Mouse (Mus musculus) thymus, adult 2 months (tissue): ENCODE results near the gene Msi1.

ENCODE experiments used
- CTCF ChIP-seq: fragments of 200-500 bp; IDR thresholded peaks from 2 replicates; pipeline ENCODE4 v1.5.1; 2012; ENCODE audit warnings: mild to moderate bottlenecking, control low read depth, low read length, moderate library complexity, borderline replicate concordance; ENCODE audit not compliant: control insufficient read depth, poor library complexity, insufficient read depth; ENCODE audit errors: extremely low read depth
- POLR2A ChIP-seq: fragments of 200-500 bp; IDR thresholded peaks from 2 replicates; pipeline ENCODE4 v1.6.1; 2012; ENCODE audit warnings: mild to moderate bottlenecking, low read length, control low read depth, moderate library complexity; ENCODE audit not compliant: control insufficient read depth, poor library complexity, insufficient read depth; ENCODE audit errors: extremely low read depth

DNA sequence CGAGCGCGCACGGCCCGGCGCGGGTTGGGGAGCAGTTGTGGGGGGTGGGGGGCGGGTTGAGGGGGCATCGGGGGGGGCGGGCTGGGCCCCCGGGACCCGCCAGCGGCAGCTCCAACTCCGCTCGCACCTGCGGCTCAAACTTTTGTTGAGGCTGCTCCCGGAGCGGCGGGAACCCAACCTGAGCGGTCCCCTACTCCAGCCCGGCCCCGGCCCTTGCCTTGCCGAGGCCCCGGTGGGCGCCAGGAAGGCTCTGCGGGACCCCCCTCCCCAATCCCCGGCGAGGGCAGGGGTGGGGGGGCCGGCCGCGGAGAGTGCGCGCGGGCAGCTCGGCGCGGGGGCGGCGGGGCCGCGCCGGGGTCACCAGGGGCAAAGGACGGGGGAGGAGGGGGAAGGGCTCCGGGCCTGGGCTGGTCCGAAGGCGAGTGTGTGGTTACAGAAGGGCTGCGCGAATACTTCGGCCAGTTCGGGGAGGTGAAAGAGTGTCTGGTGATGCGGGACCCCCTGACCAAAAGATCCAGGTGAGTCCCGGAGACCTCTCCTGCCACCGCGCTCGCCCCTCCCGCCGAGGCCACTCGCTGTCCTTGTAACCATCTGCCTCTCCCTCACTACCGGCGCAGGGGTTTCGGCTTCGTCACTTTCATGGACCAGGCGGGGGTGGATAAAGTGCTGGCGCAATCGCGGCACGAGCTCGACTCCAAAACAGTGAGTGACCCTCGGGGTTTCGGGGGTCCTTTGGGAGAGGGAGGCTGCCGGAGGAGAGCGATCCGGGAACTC is 975 bp downstream of the Msi1 start:
- TF ChIP-seq POLR2A (no peak), CTCF (no peak)
